Mouse (Mus musculus) cerebellum, adult 2 months (tissue): ENCODE data around the gene Slc17a9.

ENCODE experiments used
- CTCF ChIP-seq: fragments of 200-500 bp; IDR thresholded peaks from 2 replicates; pipeline ENCODE4 v1.5.1; 2011; ENCODE audit warnings: low read depth, mild to moderate bottlenecking, control low read depth, low read length, moderate library complexity, borderline replicate concordance; ENCODE audit not compliant: insufficient read depth
- POLR2A ChIP-seq: fragments of 200-500 bp; IDR thresholded peaks from 2 replicates; pipeline ENCODE4 v1.6.1; 2011; ENCODE audit warnings: low read length, control low read depth, borderline replicate concordance; ENCODE audit not compliant: insufficient read depth

DNA sequence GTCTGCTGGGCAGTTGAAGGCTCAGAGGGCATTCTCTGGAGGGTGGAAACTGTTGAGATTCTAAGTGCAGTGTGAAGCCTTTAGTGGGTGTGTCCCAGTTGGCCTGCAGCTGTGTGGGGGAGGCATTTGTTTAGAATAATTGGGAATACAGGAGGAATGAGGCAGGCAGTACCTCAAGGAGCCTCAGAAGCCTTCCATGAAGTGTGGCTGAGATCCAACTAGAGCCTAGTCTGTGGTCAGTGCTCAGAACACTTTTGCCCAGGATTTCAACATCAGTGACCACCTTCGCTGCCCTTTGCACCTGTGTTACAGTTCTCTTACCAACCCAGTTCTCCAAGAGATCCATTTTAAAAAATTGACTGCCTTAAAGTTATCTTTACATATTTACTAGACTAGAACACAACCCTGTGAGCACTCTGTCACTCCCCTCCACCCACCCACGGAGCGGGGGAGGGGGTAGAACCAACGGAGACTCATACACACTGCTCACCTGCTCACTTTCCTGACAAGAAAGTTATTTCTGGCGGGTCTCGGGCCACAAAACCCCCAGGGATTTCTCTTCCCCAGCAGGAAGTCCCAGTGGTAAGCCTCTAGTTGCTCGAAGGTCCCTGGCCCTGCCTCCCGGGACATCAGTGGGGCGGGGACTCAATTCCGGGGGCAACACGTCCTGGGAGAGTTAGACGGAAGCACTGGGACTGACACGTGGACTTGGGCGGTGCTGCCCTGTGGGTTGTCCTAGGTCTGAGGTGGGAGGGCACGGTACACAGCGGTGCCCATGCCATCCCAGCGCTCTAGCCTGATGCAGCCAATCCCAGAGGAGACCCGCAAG, at the start of gene Slc17a9:
- TF ChIP-seq POLR2A (no peak), CTCF (no peak)
